Mouse (Mus musculus): ENCODE data around the gene Mcu.

Mcu gene

GRCm38 (mm10) chr10:59438651-59439050, 177.8 kb downstream of the Mcu start:
- no peak for TF ChIP-seq GATA4 (IDR thresholded peaks at IDR 0.05; ENCODE audit: insufficient replicate concordance, low read length)

GRCm38 (mm10) chr10:59435746-59436145, 180.7 kb downstream of the Mcu start:
- TF ChIP-seq GATA4 (IDR thresholded peaks at IDR 0.05; ENCODE audit: insufficient replicate concordance, low read length): no peak

GRCm38 (mm10) chr10:59430701-59431218, 185.7 kb downstream of the Mcu start:
- peak; percentile 97 for TF ChIP-seq GATA4 (IDR thresholded peaks at IDR 0.05; ENCODE audit: insufficient replicate concordance, low read length)

- TF ChIP-seq GATA4 (IDR thresholded peaks at IDR 0.05; ENCODE audit: insufficient replicate concordance, low read length): no peak
These were observed 186.9 kb downstream of the Mcu start for GRCm38 (mm10) chr10:59429448-59430135.

GRCm38 (mm10) chr10:59426371-59426770, 190.1 kb downstream of the Mcu start:
- no peak for TF ChIP-seq GATA4 (IDR thresholded peaks at IDR 0.05; ENCODE audit: insufficient replicate concordance, low read length)

GRCm38 (mm10) chr10:59425369-59425768, 191.1 kb downstream of the Mcu start:
- TF ChIP-seq GATA4 (IDR thresholded peaks at IDR 0.05; ENCODE audit: insufficient replicate concordance, low read length): no peak

- no peak for TF ChIP-seq GATA4 (IDR thresholded peaks at IDR 0.05; ENCODE audit: insufficient replicate concordance, low read length)
These were observed 192.0 kb downstream of the Mcu start for GRCm38 (mm10) chr10:59424453-59424852.

GRCm38 (mm10) chr10:59419516-59419915, 197.0 kb downstream of the Mcu start:
- TF ChIP-seq GATA4 (IDR thresholded peaks at IDR 0.05; ENCODE audit: insufficient replicate concordance, low read length): no peak

- no peak for TF ChIP-seq GATA4 (IDR thresholded peaks at IDR 0.05; ENCODE audit: insufficient replicate concordance, low read length)
These were observed 199.9 kb downstream of the Mcu start for GRCm38 (mm10) chr10:59416623-59417022.

- no peak for TF ChIP-seq GATA4 (IDR thresholded peaks at IDR 0.05; ENCODE audit: insufficient replicate concordance, low read length)
These were observed 202.8 kb downstream of the Mcu start for GRCm38 (mm10) chr10:59413711-59414110.

- no peak for TF ChIP-seq GATA4 (IDR thresholded peaks at IDR 0.05; ENCODE audit: insufficient replicate concordance, low read length)
These were observed 206.2 kb downstream of the Mcu start for GRCm38 (mm10) chr10:59410264-59410663.

- no peak for TF ChIP-seq GATA4 (IDR thresholded peaks at IDR 0.05; ENCODE audit: insufficient replicate concordance, low read length)
These were observed 208.0 kb downstream of the Mcu start for GRCm38 (mm10) chr10:59408499-59408898.

GRCm38 (mm10) chr10:59403793-59404149, 212.7 kb downstream of the Mcu start:
- no peak for TF ChIP-seq GATA4 (IDR thresholded peaks at IDR 0.05; ENCODE audit: insufficient replicate concordance, low read length)

GRCm38 (mm10) chr10:59402899-59403792, 213.3 kb downstream of the Mcu start, which contains the start of gene Pla2g12b:
Gene Pla2g12b (plus strand): TSS chr10:59403660.
- peak; percentile 88; the same call in 1 of the 2 replicates for TF ChIP-seq GATA4 (IDR thresholded peaks at IDR 0.05; ENCODE audit: insufficient replicate concordance, low read length)
